Mouse (Mus musculus) mature B cell (primary cell): Measurements from ENCODE around the gene Tpk1.
"Not testable (repeated sequence)": the region's sequence is repeated elsewhere in the genome, so short reads cannot be mapped to it uniquely, and the experiment has no call there.

Experiments used
- in situ Hi-C: fragments of 300-500 bp; cut with MboI; formaldehyde crosslinking; loops from 2 replicates; pipeline ENCODE4 v1.14.3; 2019

Tpk1 gene

GRCm38 (mm10) chr6:43522046-43522445 is 144.0 kb downstream of the Tpk1 start:
- in situ Hi-C loops = no loop called here

- in situ Hi-C loops = no loop called here
These were observed 145.9 kb downstream of the Tpk1 start for GRCm38 (mm10) chr6:43520218-43520617.

GRCm38 (mm10) chr6:43518378-43518777 is 147.7 kb downstream of the Tpk1 start:
- in situ Hi-C loops = no loop called here

- in situ Hi-C loops = no loop called here
These were observed 148.8 kb downstream of the Tpk1 start for GRCm38 (mm10) chr6:43517316-43517655.

GRCm38 (mm10) chr6:43516593-43517315 is 149.3 kb downstream of the Tpk1 start:
- in situ Hi-C loops = no loop called here

- in situ Hi-C loops = not testable (repeated sequence)
These were observed 159.2 kb downstream of the Tpk1 start for GRCm38 (mm10) chr6:43506686-43507385.

- in situ Hi-C loops = no loop called here
These were observed 161.4 kb downstream of the Tpk1 start for GRCm38 (mm10) chr6:43504609-43505230.

- in situ Hi-C loops = no loop called here
These were observed 173.7 kb downstream of the Tpk1 start for GRCm38 (mm10) chr6:43492367-43492766.

GRCm38 (mm10) chr6:43486691-43487090 is 179.4 kb downstream of the Tpk1 start:
- in situ Hi-C loops = no loop called here

GRCm38 (mm10) chr6:43480687-43481086 is 185.4 kb downstream of the Tpk1 start:
- in situ Hi-C loops = no loop called here

GRCm38 (mm10) chr6:43478810-43479209 is 187.3 kb downstream of the Tpk1 start:
- in situ Hi-C loops = no loop called here

- in situ Hi-C loops = no loop called here
These were observed 189.7 kb downstream of the Tpk1 start for GRCm38 (mm10) chr6:43476406-43476805.

- in situ Hi-C loops = no loop called here
These were observed 190.2 kb downstream of the Tpk1 start for GRCm38 (mm10) chr6:43475921-43476320.

GRCm38 (mm10) chr6:43471556-43471955 is 194.5 kb downstream of the Tpk1 start:
- in situ Hi-C loops = no loop called here

GRCm38 (mm10) chr6:43468821-43469594 is 197.1 kb downstream of the Tpk1 start:
- in situ Hi-C loops = no loop called here

- in situ Hi-C loops = no loop called here
These were observed 203.2 kb downstream of the Tpk1 start for GRCm38 (mm10) chr6:43462849-43463369.

- in situ Hi-C loops = no loop called here
These were observed 203.8 kb downstream of the Tpk1 start for GRCm38 (mm10) chr6:43462189-43462848.

GRCm38 (mm10) chr6:43459082-43459481 is 207.0 kb downstream of the Tpk1 start:
- in situ Hi-C loops = no loop called here

GRCm38 (mm10) chr6:43457989-43458388 is 208.1 kb downstream of the Tpk1 start:
- in situ Hi-C loops = no loop called here

- in situ Hi-C loops = no loop called here
These were observed 216.6 kb downstream of the Tpk1 start for GRCm38 (mm10) chr6:43449498-43449897.

- in situ Hi-C loops = no loop called here
These were observed 220.2 kb downstream of the Tpk1 start for GRCm38 (mm10) chr6:43445856-43446255.
